Mouse (Mus musculus) limb, embryonic 12.5 days (tissue): ENCODE results near the gene Zfp235. TPM values are rescaled to one million over a fixed set of nuclear protein-coding genes. Genes with fewer than 3 reads are reported as not detected.

ENCODE experiments used
- ATAC-seq: fragments of 200-750 bp; cut with Nextera tagmentation; 2 replicates; pipeline ENCODE4 v1.8.0; 2017; ENCODE audit warnings: low read depth, moderate TSS enrichment; ENCODE audit not compliant: insufficient number of reproducible peaks, insufficient read depth, low FRiP score, low TSS enrichment
- H3K27ac ChIP-seq: fragments of 300-500 bp; sonication (generic); 2 replicates; pipeline ENCODE4 v1.5.1; 2016; ENCODE audit warnings: mild to moderate bottlenecking, moderate library complexity
- H3K27me3 ChIP-seq: fragments of 300-500 bp; sonication (generic); 2 replicates; pipeline ENCODE4 v1.6.1; 2016; ENCODE audit warnings: mild to moderate bottlenecking, moderate library complexity
- H3K36me3 ChIP-seq: fragments of 300-500 bp; sonication (generic); 2 replicates; pipeline ENCODE4 v1.6.1; 2016; ENCODE audit warnings: mild to moderate bottlenecking, moderate library complexity
- H3K4me1 ChIP-seq: fragments of 300-500 bp; sonication (generic); replicated peaks from 2 replicates; pipeline ENCODE4 v1.6.1; 2016
- H3K4me2 ChIP-seq: fragments of 300-500 bp; sonication (generic); 2 replicates; pipeline ENCODE4 v1.6.1; 2016; ENCODE audit warnings: mild to moderate bottlenecking, moderate library complexity
- H3K4me3 ChIP-seq: fragments of 300-500 bp; sonication (generic); replicated peaks from 2 replicates; pipeline ENCODE4 v1.5.1; 2016; ENCODE audit warnings: mild to moderate bottlenecking
- H3K9ac ChIP-seq: fragments of 300-500 bp; sonication (generic); replicated peaks from 2 replicates; pipeline ENCODE4 v1.6.1; 2016; ENCODE audit warnings: mild to moderate bottlenecking, moderate library complexity
- H3K9me3 ChIP-seq: fragments of 300-500 bp; sonication (generic); 2 replicates; pipeline ENCODE4 v1.6.1; 2016; ENCODE audit warnings: mild to moderate bottlenecking, moderate library complexity
- whole genome bisulfite sequencing: fragments of 180-500 bp; shearing (Covaris S2); methylation state at CpG from one replicate; pipeline ENCODE4 v1.1.7; 2016; 5-methylcytosine and 5-hydroxymethylcytosine counted together
- polyA plus RNA-seq: library from polyadenylated mRNA; unstranded; fragments of >200 nt; fragmentation: Nextera tagmentation; extraction: Ambion mirVana; gene quantifications from 2 replicates; pipeline ENCODE4 v1.2.1, GENCODE M21; 2016

Gene Zfp235
- 17.4 and 17.5 TPM in 2 replicates for polyA plus RNA-seq

GRCm38 (mm10) chr7:24133996-24134828 is at the start of gene Zfp235:
Gene Zfp235, plus strand, starts transcription at chr7:24134169.
- Histone ChIP-seq H3K27ac (0 out of 2 replicates have a peak within 1 kb of the TSS, but pooled peaks have one; percentile 12), H3K4me1 (peaks cover 11% of the 10 kb centered on the region), H3K9ac (peak within 1 kb of the TSS; percentile 81), H3K27me3 (no peaks in the 10 kb centered on the region), H3K9me3 (no peaks in the 10 kb centered on the region), H3K4me2 (peak within 1 kb of the TSS; percentile 80), H3K4me3 (peak within 1 kb of the TSS; percentile 77), H3K36me3 (peaks cover 37% of the 10 kb centered on the region)
- 3% methylated on average over 32 of the region's 32 CpGs for WGBS
- ATAC-seq, result peak; percentile 91

- peaks cover 29% of the 10 kb centered on the region for H3K9me3 ChIP-seq
- H3K4me1 ChIP-seq, result peaks cover 9% of the 10 kb centered on the region
- H3K27me3 ChIP-seq, result no peaks in the 10 kb centered on the region
- no peak overlapping the region for H3K4me2 ChIP-seq
- no peak overlapping the region for H3K27ac ChIP-seq
- WGBS, result 95% methylated on average over 4 of the region's 4 CpGs
- H3K4me3 ChIP-seq, result no peak overlapping the region
- ATAC-seq, result no peak
- peaks cover 56% of the 10 kb centered on the region for H3K36me3 ChIP-seq
- H3K9ac ChIP-seq, result no peak overlapping the region
Observed at GRCm38 (mm10) chr7:24086871-24087270, 47.1 kb upstream of the Zfp235 start.

DNA sequence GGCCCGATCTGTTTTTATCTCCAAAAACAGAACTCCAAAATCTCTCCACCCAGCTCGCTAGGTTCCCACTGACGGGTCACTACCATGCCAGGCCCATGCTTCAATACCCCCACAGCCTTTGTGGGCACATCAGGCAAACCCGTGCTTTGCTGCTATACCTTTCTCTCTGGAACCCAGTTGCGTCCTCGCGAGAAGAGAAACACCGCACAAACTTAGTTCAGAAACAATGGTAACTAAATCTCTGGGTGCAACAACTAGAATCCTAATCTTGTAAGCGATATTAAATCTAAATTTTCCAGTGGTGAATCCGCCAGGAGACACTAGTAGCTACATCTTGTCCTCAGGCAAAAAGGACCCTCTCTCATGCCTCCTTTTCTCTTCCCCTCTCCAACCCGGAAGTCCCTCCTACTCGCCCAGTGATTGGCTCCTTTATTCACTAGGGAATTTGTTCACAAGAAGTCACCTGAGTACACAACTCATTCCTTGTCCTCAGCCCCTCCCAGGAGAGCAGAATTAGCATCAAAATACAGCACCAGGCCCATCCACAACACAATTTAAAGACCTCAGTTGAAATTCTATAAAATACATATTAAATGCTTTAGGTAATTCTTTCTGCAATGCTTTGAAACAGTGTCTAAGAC is 46.4 kb upstream of the Zfp235 start:
- ATAC-seq, result no peak
- Histone ChIP-seq H3K4me3 (no peak overlapping the region), H3K27me3 (no peaks in the 10 kb centered on the region), H3K9me3 (peaks cover 31% of the 10 kb centered on the region), H3K9ac (no peak overlapping the region), H3K4me2 (no peak overlapping the region), H3K4me1 (peaks cover 8% of the 10 kb centered on the region), H3K36me3 (peaks cover 58% of the 10 kb centered on the region), H3K27ac (no peak overlapping the region)
- WGBS, result 93% methylated on average over 12 of the region's 12 CpGs

DNA sequence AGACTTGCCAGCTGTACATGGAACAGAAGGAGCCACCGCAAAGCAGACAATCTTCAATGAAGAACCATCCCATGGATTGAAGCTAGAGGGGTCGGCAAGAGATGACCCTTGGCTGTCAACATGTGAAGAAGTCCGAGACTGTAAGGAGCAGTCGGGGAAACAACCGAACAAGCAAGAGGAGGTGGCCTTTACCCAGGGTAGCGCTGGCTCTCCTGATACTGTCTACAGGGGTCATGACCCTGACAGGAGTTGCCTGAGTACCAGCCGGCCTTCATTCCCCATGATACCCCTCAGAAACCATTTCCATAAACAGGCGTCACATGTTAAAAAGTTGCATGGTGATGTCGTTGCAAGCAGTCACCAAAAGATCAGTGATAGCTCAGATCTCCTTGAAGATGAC is 29.6 kb upstream of the Zfp235 start:
- peaks cover 100% of the 10 kb centered on the region for H3K36me3 ChIP-seq
- 95% methylated on average over 9 of the region's 9 CpGs for WGBS
- peaks cover 96% of the 10 kb centered on the region for H3K9me3 ChIP-seq
- H3K27me3 ChIP-seq, result no peaks in the 10 kb centered on the region
- no peak overlapping the region for H3K27ac ChIP-seq
- H3K4me3 ChIP-seq, result no peak overlapping the region
- no peak for ATAC-seq
- no peaks in the 10 kb centered on the region for H3K4me1 ChIP-seq
- no peak overlapping the region for H3K9ac ChIP-seq
- no peak overlapping the region for H3K4me2 ChIP-seq

- Histone ChIP-seq H3K4me3 (no peak overlapping the region), H3K4me1 (no peaks in the 10 kb centered on the region), H3K9ac (no peak overlapping the region), H3K36me3 (peaks cover 96% of the 10 kb centered on the region), H3K27ac (no peak overlapping the region), H3K4me2 (no peak overlapping the region), H3K27me3 (no peaks in the 10 kb centered on the region), H3K9me3 (peaks cover 97% of the 10 kb centered on the region)
- 95% methylated on average over 18 of the region's 18 CpGs for WGBS
- no peak for ATAC-seq
Observed at GRCm38 (mm10) chr7:24105144-24105703, 28.7 kb upstream of the Zfp235 start.

DNA sequence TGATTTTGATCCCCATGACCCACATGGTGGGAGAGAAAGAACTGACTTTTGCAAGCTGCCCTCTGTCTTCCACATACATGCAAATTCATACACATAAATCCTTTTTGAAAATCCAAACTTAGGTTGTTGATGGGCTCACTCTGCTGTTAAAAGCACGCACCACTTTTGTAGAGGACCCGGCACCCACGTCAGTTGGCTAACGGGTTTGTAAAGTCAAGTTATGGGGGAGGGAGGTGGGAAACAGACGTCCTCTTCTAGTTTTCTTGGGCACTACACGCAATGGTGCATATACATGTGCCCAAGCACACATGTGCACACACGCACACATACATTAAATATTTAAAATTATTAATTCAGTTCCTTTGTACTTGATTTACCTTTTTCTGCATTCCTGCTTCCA is 23.1 kb upstream of the Zfp235 start:
- Histone ChIP-seq H3K27me3 (no peaks in the 10 kb centered on the region), H3K9me3 (peaks cover 42% of the 10 kb centered on the region), H3K4me2 (no peak overlapping the region), H3K27ac (no peak overlapping the region), H3K36me3 (peaks cover 40% of the 10 kb centered on the region), H3K4me1 (no peaks in the 10 kb centered on the region; the same call in 1 of the 2 replicates), H3K4me3 (no peak overlapping the region), H3K9ac (no peak overlapping the region)
- ATAC-seq, result no peak
- WGBS, result 94% methylated on average over 7 of the region's 7 CpGs

DNA sequence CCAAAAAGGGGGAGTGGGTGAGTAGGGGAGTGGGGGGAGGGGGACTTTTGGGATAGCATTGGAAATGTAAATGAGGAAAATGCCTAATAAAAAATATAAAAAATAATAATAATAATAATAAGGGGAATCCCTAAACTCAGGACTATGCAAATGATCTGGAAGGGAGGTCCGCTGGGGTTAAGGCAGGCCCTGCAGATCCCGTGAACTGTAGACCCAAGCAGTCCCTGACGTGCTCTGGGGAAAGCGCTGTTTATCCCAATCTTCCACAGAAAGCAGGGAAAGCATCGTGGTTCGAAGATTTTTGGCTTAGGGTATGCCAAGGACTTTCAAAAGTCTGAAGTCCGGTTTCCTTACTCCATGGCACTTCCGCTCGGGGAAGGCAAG is 22.2 kb upstream of the Zfp235 start:
- no peaks in the 10 kb centered on the region for H3K27me3 ChIP-seq
- peaks cover 31% of the 10 kb centered on the region for H3K36me3 ChIP-seq
- peak overlapping the region; percentile 73 for H3K4me2 ChIP-seq
- peak; percentile 76 for ATAC-seq
- WGBS, result 5% methylated on average over 9 of the region's 9 CpGs
- no peak overlapping the region; the same call in 1 of the 2 replicates for H3K27ac ChIP-seq
- H3K9me3 ChIP-seq, result peaks cover 33% of the 10 kb centered on the region
- peak overlapping the region; percentile 63 for H3K4me3 ChIP-seq
- H3K9ac ChIP-seq, result peak overlapping the region; percentile 65
- no peaks in the 10 kb centered on the region; the same call in 1 of the 2 replicates for H3K4me1 ChIP-seq

GRCm38 (mm10) chr7:24112156-24112856 is 21.7 kb upstream of the Zfp235 start, which contains the start of gene Zfp112:
Gene Zfp112, plus strand, starts transcription at chr7:24112314.
- peak within 1 kb of the TSS; percentile 63 for H3K4me3 ChIP-seq
- peaks cover 27% of the 10 kb centered on the region for H3K9me3 ChIP-seq
- H3K9ac ChIP-seq, result peak within 1 kb of the TSS; percentile 65
- H3K4me1 ChIP-seq, result no peaks in the 10 kb centered on the region; the same call in 1 of the 2 replicates
- under 1% methylated on average over 23 of the region's 23 CpGs for WGBS
- H3K4me2 ChIP-seq, result peak within 1 kb of the TSS; percentile 73
- H3K27ac ChIP-seq, result peak within 1 kb of the TSS; percentile 76
- H3K36me3 ChIP-seq, result peaks cover 25% of the 10 kb centered on the region
- ATAC-seq, result peak; percentile 94
- no peaks in the 10 kb centered on the region for H3K27me3 ChIP-seq

DNA sequence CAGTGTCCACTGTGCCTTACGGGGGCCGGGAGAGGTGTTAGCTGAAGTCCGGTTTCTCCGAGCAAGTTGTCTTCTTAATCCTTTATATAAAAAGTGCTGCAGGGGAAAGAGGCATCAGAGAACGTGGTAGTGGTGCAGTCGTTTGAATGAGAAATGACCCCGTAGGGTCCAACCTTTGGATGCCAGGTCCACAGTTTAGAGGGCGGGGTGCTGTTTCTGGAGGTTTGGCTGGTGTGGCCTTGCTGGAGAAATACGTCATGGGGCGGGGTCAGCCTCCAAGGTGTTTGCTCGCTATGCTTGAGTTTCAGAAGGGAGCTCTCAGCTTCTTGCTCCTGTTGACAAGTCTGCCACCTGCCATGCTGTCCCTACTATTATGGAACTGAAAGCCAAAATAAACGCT is 21.0 kb upstream of the Zfp235 start:
- Histone ChIP-seq H3K36me3 (peaks cover 18% of the 10 kb centered on the region), H3K4me3 (peak overlapping the region; percentile 63), H3K9me3 (peaks cover 20% of the 10 kb centered on the region), H3K4me2 (peak overlapping the region; percentile 73), H3K27ac (peak overlapping the region; percentile 76), H3K9ac (peak overlapping the region; percentile 65), H3K27me3 (no peaks in the 10 kb centered on the region), H3K4me1 (no peaks in the 10 kb centered on the region; the same call in 1 of the 2 replicates)
- ATAC-seq, result no peak
- whole genome bisulfite sequencing, result 18% methylated on average over 12 of the region's 12 CpGs

DNA sequence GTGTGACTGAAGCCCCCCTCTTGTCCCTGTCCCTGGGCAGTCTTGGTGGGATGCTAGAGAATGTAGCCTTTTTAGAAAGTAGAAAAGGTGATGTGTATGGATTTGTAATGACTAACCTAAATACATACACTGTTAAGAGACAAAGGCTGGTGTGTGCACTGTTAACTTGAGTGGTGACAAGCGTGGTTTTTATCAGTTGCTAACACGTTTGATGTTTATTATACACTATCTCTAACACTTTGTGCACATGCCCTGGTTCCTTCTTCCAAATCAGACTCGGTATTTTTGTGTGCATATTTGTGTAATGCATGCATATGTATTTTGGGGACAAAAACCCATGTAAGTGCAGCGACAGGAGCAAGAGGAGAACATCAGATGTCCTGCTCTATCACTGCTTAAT is 17.3 kb upstream of the Zfp235 start:
- no peak for ATAC-seq
- Histone ChIP-seq H3K27me3 (no peaks in the 10 kb centered on the region), H3K4me2 (no peak overlapping the region), H3K4me3 (no peak overlapping the region), H3K36me3 (no peaks in the 10 kb centered on the region), H3K9me3 (no peaks in the 10 kb centered on the region), H3K9ac (no peak overlapping the region), H3K27ac (no peak overlapping the region), H3K4me1 (no peaks in the 10 kb centered on the region; the same call in 1 of the 2 replicates)
- 83% methylated on average over 4 of the region's 4 CpGs for WGBS
